ENCODE assay signal across 12 mouse cellular contexts in the genomic region with DNA sequence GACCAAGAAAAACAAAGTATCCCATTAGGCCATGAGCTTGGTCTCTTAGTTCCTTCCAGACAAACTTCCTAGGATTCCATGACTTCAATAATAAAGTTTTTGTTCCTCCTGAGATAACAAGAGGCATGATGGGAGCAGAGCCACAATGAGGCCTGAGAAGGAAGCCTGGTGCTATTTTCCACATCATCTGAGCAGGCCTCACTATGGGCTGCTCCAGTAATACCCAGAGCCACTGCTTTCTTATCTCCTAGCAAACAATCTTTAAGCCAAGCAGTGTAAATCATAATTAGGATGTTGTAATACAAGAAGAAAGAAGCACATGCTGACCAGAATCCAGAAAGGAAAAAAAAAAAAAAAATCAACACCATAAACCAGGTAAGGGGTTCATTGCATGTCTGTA. TPM values are rescaled to one million over a fixed set of nuclear protein-coding genes. Genes with fewer than 3 reads are reported as not detected.
DNase-seq lines count a peak whose midpoint lies in the region; ATAC-seq and TF ChIP-seq lines count a peak whose summit lies in the region.
"Had no signal": no experiment of that assay in that cellular context is flagged by ENCODE, and none has a peak within 500 bp of the region (broad histone marks: within the 10 kb centered on the region; RNA-seq: fewer than 3 reads in every experiment).

No protein-coding gene starts in this region.

- peaks cover 95% of the 10 kb centered on the region for H3K4me1 ChIP-seq in heart, embryonic 13.5 days
- H3K4me1 ChIP-seq in limb, embryonic 12.5 days (replicated peaks): peaks cover 89% of the 10 kb centered on the region
- H3K4me1 ChIP-seq in limb, embryonic 10.5 days: peaks cover 91% of the 10 kb centered on the region
- H3K4me1 ChIP-seq in embryonic facial prominence, embryonic 10.5 days: peaks cover 91% of the 10 kb centered on the region
- H3K4me1 ChIP-seq in liver, postnatal 0 days (ENCODE audit: insufficient read depth): peaks cover 26% of the 10 kb centered on the region

- H3K9ac ChIP-seq in heart, embryonic 13.5 days: peak overlapping the region; percentile 71
- no peak overlapping the region for H3K9ac ChIP-seq in limb, embryonic 12.5 days (replicated peaks)
- no peak overlapping the region for H3K9ac ChIP-seq in liver, postnatal 0 days (replicated peaks)
- H3K9ac ChIP-seq: liver, embryonic 15.5 days; midbrain, embryonic 12.5 days had no signal

- 0 out of 2 replicates have a peak overlapping the region, but pooled peaks have one; percentile 41 for H3K4me3 ChIP-seq in heart, embryonic 13.5 days
- no peak overlapping the region for H3K4me3 ChIP-seq in limb, embryonic 12.5 days (replicated peaks)
- no peak overlapping the region for H3K4me3 ChIP-seq in limb, embryonic 10.5 days
- H3K4me3 ChIP-seq in embryonic facial prominence, embryonic 10.5 days: peak overlapping the region; percentile 40; the same call in 1 of the 2 replicates
- H3K4me3 ChIP-seq in liver, postnatal 0 days (ENCODE audit: low read depth, low read length): no peak overlapping the region
- H3K4me3 ChIP-seq: midbrain, embryonic 12.5 days had no signal

- TF ChIP-seq EP300 in liver, postnatal 0 days (IDR thresholded peaks at IDR 0.05; ENCODE audit: low read depth): no peak

- no peaks in the 10 kb centered on the region for H3K36me3 ChIP-seq in heart, embryonic 13.5 days
- no peaks in the 10 kb centered on the region for H3K36me3 ChIP-seq in limb, embryonic 12.5 days
- H3K36me3 ChIP-seq in limb, embryonic 10.5 days: peaks cover 17% of the 10 kb centered on the region
- H3K36me3 ChIP-seq in embryonic facial prominence, embryonic 10.5 days (replicated peaks): peaks cover 13% of the 10 kb centered on the region; the same call in 1 of the 2 replicates
- H3K36me3 ChIP-seq in liver, postnatal 0 days (replicated peaks; ENCODE audit: insufficient read depth, low read length): no peaks in the 10 kb centered on the region
- H3K36me3 ChIP-seq: liver, embryonic 15.5 days; midbrain, embryonic 12.5 days had no signal

- H3K27me3 ChIP-seq in heart, embryonic 13.5 days (replicated peaks): no peaks in the 10 kb centered on the region
- no peaks in the 10 kb centered on the region for H3K27me3 ChIP-seq in limb, embryonic 12.5 days
- H3K27me3 ChIP-seq in limb, embryonic 10.5 days (ENCODE audit: low read depth, poor library complexity, severe bottlenecking): no peaks in the 10 kb centered on the region
- no peaks in the 10 kb centered on the region for H3K27me3 ChIP-seq in embryonic facial prominence, embryonic 10.5 days (replicated peaks; ENCODE audit: low read depth, poor library complexity, severe bottlenecking)
- H3K27me3 ChIP-seq in liver, postnatal 0 days (ENCODE audit: insufficient read depth, low read length): peaks cover 18% of the 10 kb centered on the region
- H3K27me3 ChIP-seq: midbrain, embryonic 12.5 days had no signal

- no peak for DNase-seq in heart, postnatal 4 days
- DNase-seq in limb, embryonic 10.5 days (ENCODE audit: low spot score): no peak
- no peak for DNase-seq in embryonic facial prominence, embryonic 10.5 days (ENCODE audit: low spot score)
- DNase-seq in liver, postnatal 0 days: no peak
- no peak for DNase-seq in MN1 (ENCODE audit: low spot score)
- no peak for DNase-seq in left cerebral cortex, adult 18-20 months (ENCODE audit: low spot score in 2 of 2)
- DNase-seq: thymus, postnatal 14 days had no signal

- H3K9me3 ChIP-seq in heart, embryonic 13.5 days: no peaks in the 10 kb centered on the region
- H3K9me3 ChIP-seq in limb, embryonic 12.5 days: no peaks in the 10 kb centered on the region
- H3K9me3 ChIP-seq in limb, embryonic 10.5 days (replicated peaks): no peaks in the 10 kb centered on the region
- no peaks in the 10 kb centered on the region for H3K9me3 ChIP-seq in embryonic facial prominence, embryonic 10.5 days
- H3K9me3 ChIP-seq in liver, postnatal 0 days (ENCODE audit: low read length): no peaks in the 10 kb centered on the region
- H3K9me3 ChIP-seq: liver, embryonic 15.5 days; midbrain, embryonic 12.5 days had no signal

- H3K4me2 ChIP-seq in heart, embryonic 13.5 days: peak overlapping the region; percentile 69
- H3K4me2 ChIP-seq in limb, embryonic 12.5 days: peak overlapping the region; percentile 48
- H3K4me2 ChIP-seq in liver, postnatal 0 days (ENCODE audit: low read depth, low read length): peak overlapping the region; percentile 68; the same call in 1 of the 2 replicates

- no peak for TF ChIP-seq CTCF in liver, postnatal 0 days (IDR thresholded peaks at IDR 0.05; ENCODE audit: low read depth)

- peak overlapping the region; percentile 82 for H3K27ac ChIP-seq in heart, embryonic 13.5 days (replicated peaks)
- H3K27ac ChIP-seq in limb, embryonic 12.5 days: no peak overlapping the region
- H3K27ac ChIP-seq in limb, embryonic 10.5 days: no peak overlapping the region
- no peak overlapping the region for H3K27ac ChIP-seq in embryonic facial prominence, embryonic 10.5 days (replicated peaks)
- H3K27ac ChIP-seq in liver, postnatal 0 days (ENCODE audit: low read depth): no peak overlapping the region
- H3K27ac ChIP-seq: liver, embryonic 15.5 days; midbrain, embryonic 12.5 days had no signal

- no peak for ATAC-seq in heart, embryonic 13.5 days (ENCODE audit: extremely low read depth, insufficient number of reproducible peaks, low FRiP score, low TSS enrichment)
- ATAC-seq in limb, embryonic 12.5 days (ENCODE audit: insufficient number of reproducible peaks, insufficient read depth, low FRiP score, low TSS enrichment, low read depth): no peak
- no peak for ATAC-seq in liver, postnatal 0 days

RNA-seq across cellular contexts. Expression of a gene that starts 6.6 kb away (rescaled TPM):
- polyA plus RNA-seq in heart, embryonic 13.5 days (2015; fragmentation: Nextera tagmentation; extraction: Ambion mirVana): 19.2 and 22.5 TPM in 2 replicates
- total RNA-seq in heart, postnatal 4 days (2021): 10 to 100 TPM; 10.2 to 10.6 TPM
- polyA plus RNA-seq in limb, embryonic 12.5 days (2016; fragmentation: Nextera tagmentation; extraction: Ambion mirVana): 112 and 123 TPM in 2 replicates
- 47.7 and 64.4 TPM in 2 replicates for polyA plus RNA-seq in limb, embryonic 10.5 days (2016; fragmentation: Nextera tagmentation; extraction: Ambion mirVana)
- 74.3 and 77.5 TPM in 2 replicates for polyA plus RNA-seq in embryonic facial prominence, embryonic 10.5 days (2016; fragmentation: Nextera tagmentation; extraction: Ambion mirVana)
- 11.2 TPM in 2 replicates for polyA plus RNA-seq in liver, postnatal 0 days (2015; fragmentation: Nextera tagmentation; extraction: Ambion mirVana)
- total RNA-seq in left cerebral cortex, adult 18-20 months (2021): 10 to 100 TPM; 44.0 to 52.8 TPM
- total RNA-seq: granulocyte monocyte progenitor cell, adult 5-6 weeks had no signal

RNA-seq across cellular contexts. Expression of a gene that starts 7.6 kb away (rescaled TPM):
- polyA plus RNA-seq in heart, embryonic 13.5 days (2015; fragmentation: Nextera tagmentation; extraction: Ambion mirVana): 46.8 and 50.6 TPM in 2 replicates
- total RNA-seq in heart, postnatal 4 days (2021): 10 to 100 TPM; 56.0 to 65.3 TPM
- 105 and 110 TPM in 2 replicates for polyA plus RNA-seq in limb, embryonic 12.5 days (2016; fragmentation: Nextera tagmentation; extraction: Ambion mirVana)
- 145 TPM in 2 replicates for polyA plus RNA-seq in limb, embryonic 10.5 days (2016; fragmentation: Nextera tagmentation; extraction: Ambion mirVana)
- polyA plus RNA-seq in embryonic facial prominence, embryonic 10.5 days (2016; fragmentation: Nextera tagmentation; extraction: Ambion mirVana): 117 and 121 TPM in 2 replicates
- polyA plus RNA-seq in liver, postnatal 0 days (2015; fragmentation: Nextera tagmentation; extraction: Ambion mirVana): 5.8 and 6.1 TPM in 2 replicates
- total RNA-seq in left cerebral cortex, adult 18-20 months (2021): 10 to 100 TPM; 26.4 to 27.3 TPM

Comparison
In these comparisons a context has a peak if more than half of its experiments do, and no peak if none do; other contexts are left out.
1. H3K4me3 ChIP-seq: peak in heart, embryonic 13.5 days (single experiment) and embryonic facial prominence, embryonic 10.5 days (single experiment); none in limb, embryonic 12.5 days (single experiment), limb, embryonic 10.5 days (single experiment) and liver, postnatal 0 days (single experiment).
2. Peak in every context shown above with its lines, with median percentiles within 50 percentile points of each other: H3K4me2 ChIP-seq.